Mouse (Mus musculus) hindbrain, embryonic 15.5 days (tissue): ENCODE data around the gene Zkscan2. TPM values are rescaled to one million over a fixed set of nuclear protein-coding genes. Genes with fewer than 3 reads are reported as not detected.

Source experiments
- ATAC-seq: fragments of 200-750 bp; cut with Nextera tagmentation; 2 replicates; pipeline ENCODE4 v1.8.0; 2017; ENCODE audit warnings: low read depth, moderate number of reproducible peaks, moderate TSS enrichment; ENCODE audit not compliant: low FRiP score
- H3K27ac ChIP-seq: fragments of 300-500 bp; sonication (generic); replicated peaks from 2 replicates; pipeline ENCODE4 v1.5.1; 2015; ENCODE audit warnings: mild to moderate bottlenecking, inconsistent platforms
- H3K27me3 ChIP-seq: fragments of 300-500 bp; sonication (generic); 2 replicates; pipeline ENCODE4 v1.6.1; 2015; ENCODE audit warnings: control low read depth, inconsistent platforms
- H3K36me3 ChIP-seq: fragments of 300-500 bp; sonication (generic); 2 replicates; pipeline ENCODE4 v1.6.1; 2015; ENCODE audit warnings: control low read depth, inconsistent platforms
- H3K4me1 ChIP-seq: fragments of 300-500 bp; sonication (generic); replicated peaks from 2 replicates; pipeline ENCODE4 v1.6.1; 2015; ENCODE audit warnings: control low read depth, inconsistent platforms
- H3K4me2 ChIP-seq: fragments of 300-500 bp; sonication (generic); 2 replicates; pipeline ENCODE4 v1.6.1; 2015; ENCODE audit warnings: moderate library complexity, mild to moderate bottlenecking, inconsistent platforms
- H3K4me3 ChIP-seq: fragments of 300-500 bp; sonication (generic); 2 replicates; pipeline ENCODE4 v1.5.1; 2015; ENCODE audit warnings: mild to moderate bottlenecking, inconsistent platforms
- H3K9ac ChIP-seq: fragments of 300-500 bp; sonication (generic); 2 replicates; pipeline ENCODE4 v1.6.1; 2015; ENCODE audit warnings: inconsistent platforms
- H3K9me3 ChIP-seq: fragments of 300-500 bp; sonication (generic); 2 replicates; pipeline ENCODE4 v1.6.1; 2016; ENCODE audit warnings: control low read depth, inconsistent platforms
- WGBS: fragments of 180-500 bp; shearing (Covaris S2); methylation state at CpG from one replicate; pipeline ENCODE4 v1.1.7; 2015; 5-methylcytosine and 5-hydroxymethylcytosine counted together
- polyA plus RNA-seq: library from polyadenylated mRNA; unstranded; fragments of >200 nt; fragmentation: Nextera tagmentation; extraction: Ambion mirVana; gene quantifications from 2 replicates; pipeline ENCODE4 v1.2.1, GENCODE M21; 2015

The Zkscan2 gene
- polyA plus RNA-seq, 1 experiment from 2014 or later, result 11.4 TPM

- Histone ChIP-seq H3K27me3 (no peaks in the 10 kb centered on the region), H3K9me3 (no peaks in the 10 kb centered on the region), H3K27ac (no peak within 1 kb of the TSS), H3K36me3 (no peaks in the 10 kb centered on the region), H3K9ac (no peak within 1 kb of the TSS), H3K4me3 (no peak within 1 kb of the TSS), H3K4me1 (no peaks in the 10 kb centered on the region), H3K4me2 (no peak within 1 kb of the TSS)
- ATAC-seq, result no peak
- WGBS, result 73% methylated on average over 9 of the region's 9 CpGs
These were observed 38.2 kb downstream of the Zkscan2 start, which contains the start of gene Aqp8 for GRCm38 (mm10) chr7:123462070-123462501. Aqp8 (plus strand) TSS chr7:123462291.

DNA sequence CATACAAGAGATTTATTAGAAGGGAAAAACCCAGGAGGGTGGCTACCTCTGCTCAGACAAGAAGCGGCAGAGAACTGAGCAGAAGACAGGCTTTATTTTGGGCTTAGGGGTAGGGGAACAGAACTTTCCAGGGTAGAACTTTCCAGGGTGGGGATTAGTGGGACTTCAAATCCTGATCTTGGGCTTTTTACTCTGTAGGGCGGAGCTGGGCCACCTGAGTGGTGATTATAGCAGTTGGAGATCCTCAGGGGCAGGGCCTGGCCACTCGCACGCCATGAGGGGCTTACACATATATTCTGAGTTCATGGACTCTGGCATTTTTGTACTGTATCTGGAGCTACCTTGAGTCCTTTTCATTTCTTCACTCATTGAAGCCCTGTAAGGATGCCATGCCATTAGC, 38.9 kb downstream of the Zkscan2 start:
- no peaks in the 10 kb centered on the region for H3K36me3 ChIP-seq
- H3K9ac ChIP-seq, result no peak overlapping the region
- no peaks in the 10 kb centered on the region for H3K9me3 ChIP-seq
- no peak overlapping the region for H3K27ac ChIP-seq
- no peak overlapping the region for H3K4me2 ChIP-seq
- H3K4me3 ChIP-seq, result no peak overlapping the region
- ATAC-seq, result no peak
- 88% methylated on average over 4 of the region's 4 CpGs for WGBS
- H3K27me3 ChIP-seq, result no peaks in the 10 kb centered on the region
- no peaks in the 10 kb centered on the region for H3K4me1 ChIP-seq

DNA sequence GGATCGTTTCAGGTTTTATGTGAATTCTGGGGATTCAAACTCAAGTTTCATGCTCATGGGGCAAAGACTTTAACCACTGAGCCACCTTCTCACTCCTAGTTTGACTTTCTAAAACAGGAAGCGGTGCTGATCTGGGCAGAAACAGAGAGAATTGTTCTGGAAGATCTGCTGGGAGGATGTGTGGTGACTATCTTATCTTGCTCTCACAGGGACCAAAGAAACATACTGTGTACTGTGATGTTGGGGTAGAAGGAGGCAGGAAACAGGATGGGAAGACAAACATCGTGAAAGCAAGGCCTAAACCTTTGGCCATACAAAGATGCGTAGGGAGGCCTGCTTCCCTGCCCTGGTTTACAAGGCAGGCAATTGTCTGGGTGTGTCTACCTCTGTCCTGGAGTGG, 41.0 kb downstream of the Zkscan2 start:
- H3K27ac ChIP-seq, result no peak overlapping the region
- no peak for ATAC-seq
- H3K9ac ChIP-seq, result no peak overlapping the region
- no peaks in the 10 kb centered on the region for H3K27me3 ChIP-seq
- no peaks in the 10 kb centered on the region for H3K9me3 ChIP-seq
- H3K36me3 ChIP-seq, result no peaks in the 10 kb centered on the region
- H3K4me3 ChIP-seq, result no peak overlapping the region
- H3K4me1 ChIP-seq, result no peaks in the 10 kb centered on the region
- 95% methylated on average over 4 of the region's 4 CpGs for WGBS
- H3K4me2 ChIP-seq, result no peak overlapping the region

DNA sequence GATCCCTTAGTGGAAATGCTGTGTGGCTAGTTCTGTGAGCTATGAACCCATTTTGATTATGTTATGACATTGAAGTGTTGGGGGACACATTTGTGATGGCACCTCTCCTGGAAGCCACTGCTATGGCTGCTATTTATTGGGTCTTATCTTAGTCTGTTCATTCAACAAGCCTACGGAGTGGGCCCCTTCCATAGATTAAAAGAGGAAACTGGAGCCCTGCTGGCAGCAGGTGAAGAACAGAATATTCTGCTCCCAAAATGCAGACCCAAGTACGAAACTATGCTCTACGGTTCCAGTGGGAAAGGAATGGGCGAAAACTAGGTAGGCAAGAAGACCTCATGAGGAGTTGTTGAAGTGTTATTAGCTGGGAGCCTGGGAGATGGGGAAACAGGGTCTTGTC, 41.9 kb downstream of the Zkscan2 start:
- no peak for ATAC-seq
- 92% methylated on average over 4 of the region's 4 CpGs for whole genome bisulfite sequencing
- H3K9me3 ChIP-seq, result no peaks in the 10 kb centered on the region
- no peak overlapping the region for H3K4me2 ChIP-seq
- H3K27me3 ChIP-seq, result no peaks in the 10 kb centered on the region
- H3K36me3 ChIP-seq, result no peaks in the 10 kb centered on the region
- no peak overlapping the region for H3K4me3 ChIP-seq
- no peak overlapping the region for H3K9ac ChIP-seq
- no peak overlapping the region for H3K27ac ChIP-seq
- H3K4me1 ChIP-seq, result no peaks in the 10 kb centered on the region

- no peak for ATAC-seq
- 96% methylated on average over 3 of the region's 3 CpGs for WGBS
These were observed 45.2 kb downstream of the Zkscan2 start for GRCm38 (mm10) chr7:123455088-123455487.

DNA sequence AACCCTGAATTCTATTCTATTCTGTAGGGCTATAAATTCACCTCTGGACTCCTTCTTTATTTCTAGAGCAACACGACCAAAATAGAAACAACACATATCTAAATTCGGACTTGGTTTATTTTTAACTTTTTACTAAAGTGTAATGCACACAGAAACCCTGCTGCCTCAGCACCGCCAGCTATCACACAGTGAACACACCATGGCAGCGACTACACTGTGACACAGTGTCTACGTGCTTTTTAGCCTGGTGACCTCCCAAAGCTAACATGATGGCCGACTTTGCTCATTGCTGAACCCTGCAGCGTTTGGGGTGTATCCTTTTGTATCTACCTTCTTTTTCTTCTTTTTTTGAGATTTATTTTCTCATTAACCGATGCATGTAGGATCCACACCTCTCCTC, 47.2 kb downstream of the Zkscan2 start:
- 90% methylated on average over 8 of the region's 8 CpGs for WGBS
- Histone ChIP-seq H3K27ac (no peak overlapping the region), H3K9ac (no peak overlapping the region), H3K4me1 (no peaks in the 10 kb centered on the region), H3K9me3 (no peaks in the 10 kb centered on the region), H3K36me3 (no peaks in the 10 kb centered on the region), H3K27me3 (no peaks in the 10 kb centered on the region), H3K4me2 (no peak overlapping the region), H3K4me3 (no peak overlapping the region)
- no peak for ATAC-seq

More at GRCm38 (mm10) chr7:123455088-123455487, 45.2 kb downstream of the Zkscan2 start:
- H3K27ac ChIP-seq, result no peak overlapping the region
- no peak overlapping the region for H3K9ac ChIP-seq
- H3K27me3 ChIP-seq, result no peaks in the 10 kb centered on the region
- H3K4me2 ChIP-seq, result no peak overlapping the region
- H3K9me3 ChIP-seq, result no peaks in the 10 kb centered on the region
- no peak overlapping the region for H3K4me3 ChIP-seq
- H3K4me1 ChIP-seq, result no peaks in the 10 kb centered on the region
- H3K36me3 ChIP-seq, result no peaks in the 10 kb centered on the region

- no peak overlapping the region for H3K4me3 ChIP-seq
- no peak overlapping the region for H3K4me2 ChIP-seq
- H3K27me3 ChIP-seq, result no peaks in the 10 kb centered on the region
- no peaks in the 10 kb centered on the region for H3K4me1 ChIP-seq
- H3K36me3 ChIP-seq, result no peaks in the 10 kb centered on the region
- no peak overlapping the region for H3K27ac ChIP-seq
- H3K9me3 ChIP-seq, result no peaks in the 10 kb centered on the region
- no peak overlapping the region for H3K9ac ChIP-seq
- ATAC-seq, result no peak
- WGBS, result 81% methylated on average over 6 of the region's 6 CpGs
These were observed 47.7 kb downstream of the Zkscan2 start for GRCm38 (mm10) chr7:123452551-123452950.

- no peaks in the 10 kb centered on the region for H3K4me1 ChIP-seq
- H3K4me2 ChIP-seq, result no peak overlapping the region
- H3K27me3 ChIP-seq, result no peaks in the 10 kb centered on the region
- H3K9ac ChIP-seq, result no peak overlapping the region
- no peak overlapping the region for H3K4me3 ChIP-seq
- WGBS, result 95% methylated on average over 2 of the region's 2 CpGs
- no peaks in the 10 kb centered on the region for H3K9me3 ChIP-seq
- ATAC-seq, result no peak
- H3K27ac ChIP-seq, result no peak overlapping the region
- H3K36me3 ChIP-seq, result no peaks in the 10 kb centered on the region
These were observed 49.7 kb downstream of the Zkscan2 start for GRCm38 (mm10) chr7:123450515-123450914.

DNA sequence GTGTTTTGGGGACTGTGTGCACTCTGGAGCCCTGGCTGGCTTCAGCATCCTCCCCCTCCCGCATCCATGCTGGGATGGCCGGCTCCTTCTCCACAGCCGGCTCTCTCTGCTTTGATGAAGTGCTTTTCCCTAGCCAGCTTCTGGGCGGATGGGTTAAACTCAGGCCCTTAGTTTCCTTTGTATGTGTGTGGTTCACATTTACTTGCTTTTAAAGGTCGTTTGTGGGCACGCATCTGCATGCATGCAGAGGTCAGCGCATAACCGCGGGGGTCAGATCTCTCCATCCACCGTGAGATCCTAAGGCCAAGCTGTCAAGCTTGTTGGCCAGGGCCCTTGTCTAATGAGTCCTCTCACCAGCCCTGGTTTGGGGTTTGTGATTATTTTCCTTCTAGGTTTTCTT, 50.6 kb downstream of the Zkscan2 start:
- 64% methylated on average over 10 of the region's 10 CpGs for WGBS
- H3K27me3 ChIP-seq, result no peaks in the 10 kb centered on the region
- H3K9me3 ChIP-seq, result no peaks in the 10 kb centered on the region
- H3K4me2 ChIP-seq, result no peak overlapping the region
- H3K9ac ChIP-seq, result no peak overlapping the region
- no peak overlapping the region for H3K4me3 ChIP-seq
- H3K27ac ChIP-seq, result no peak overlapping the region
- H3K4me1 ChIP-seq, result no peaks in the 10 kb centered on the region
- no peak for ATAC-seq
- H3K36me3 ChIP-seq, result no peaks in the 10 kb centered on the region

DNA sequence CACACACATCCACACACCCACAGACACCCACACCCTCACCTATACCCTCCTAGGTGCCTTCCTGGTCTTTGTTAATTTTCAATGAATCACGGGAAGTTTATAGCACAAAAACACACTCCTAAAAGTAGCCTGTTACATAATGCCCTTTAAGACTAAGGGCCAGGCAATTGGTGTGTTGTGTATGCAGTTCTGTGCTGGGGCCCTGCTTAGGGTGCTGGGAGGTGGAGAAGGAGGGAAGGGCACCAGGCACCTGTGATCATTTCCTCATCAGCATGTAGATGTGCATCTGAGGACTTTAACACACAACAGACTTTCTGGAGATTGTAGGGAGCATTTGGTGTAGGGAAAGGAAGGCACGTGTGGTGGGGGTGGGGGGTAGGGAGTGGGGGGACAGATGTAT, 51.5 kb downstream of the Zkscan2 start:
- H3K4me1 ChIP-seq, result no peaks in the 10 kb centered on the region
- no peak overlapping the region for H3K4me3 ChIP-seq
- H3K9me3 ChIP-seq, result no peaks in the 10 kb centered on the region
- no peak overlapping the region for H3K9ac ChIP-seq
- no peak for ATAC-seq
- no peaks in the 10 kb centered on the region for H3K36me3 ChIP-seq
- H3K27ac ChIP-seq, result no peak overlapping the region
- H3K27me3 ChIP-seq, result no peaks in the 10 kb centered on the region
- no peak overlapping the region for H3K4me2 ChIP-seq
- 93% methylated on average over 2 of the region's 2 CpGs for WGBS

- Histone ChIP-seq H3K27me3 (no peaks in the 10 kb centered on the region), H3K9ac (no peak overlapping the region), H3K9me3 (no peaks in the 10 kb centered on the region), H3K4me1 (no peaks in the 10 kb centered on the region), H3K27ac (no peak overlapping the region), H3K36me3 (no peaks in the 10 kb centered on the region), H3K4me3 (no peak overlapping the region), H3K4me2 (no peak overlapping the region)
- no peak for ATAC-seq
- 77% methylated on average over 1 of the region's 1 CpGs for WGBS
These were observed 58.2 kb downstream of the Zkscan2 start for GRCm38 (mm10) chr7:123442079-123442478.

- no peaks in the 10 kb centered on the region for H3K27me3 ChIP-seq
- no peaks in the 10 kb centered on the region for H3K9me3 ChIP-seq
- 73% methylated on average over 4 of the region's 4 CpGs for whole genome bisulfite sequencing
- no peak overlapping the region for H3K4me2 ChIP-seq
- no peaks in the 10 kb centered on the region for H3K4me1 ChIP-seq
- no peak for ATAC-seq
- H3K36me3 ChIP-seq, result peaks cover 33% of the 10 kb centered on the region
- H3K27ac ChIP-seq, result no peak overlapping the region
- no peak overlapping the region for H3K4me3 ChIP-seq
- H3K9ac ChIP-seq, result no peak overlapping the region
These were observed 69.0 kb downstream of the Zkscan2 start for GRCm38 (mm10) chr7:123431206-123431605.

DNA sequence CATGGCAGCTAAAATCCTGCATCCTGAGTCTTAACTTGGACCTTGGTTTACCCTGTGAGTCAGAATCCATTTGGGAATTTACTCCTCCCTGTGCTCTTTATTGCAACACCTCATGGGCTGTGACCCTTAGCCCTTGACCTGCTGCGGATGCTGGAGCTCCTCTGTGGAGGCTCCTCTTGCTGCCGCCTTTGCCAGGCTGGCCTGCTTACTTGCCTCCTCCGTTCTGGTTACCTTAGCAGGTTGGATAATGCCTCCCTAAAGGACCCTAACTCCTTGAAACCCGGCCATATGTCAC, 69.9 kb downstream of the Zkscan2 start:
- no peaks in the 10 kb centered on the region for H3K27me3 ChIP-seq
- H3K27ac ChIP-seq, result no peak overlapping the region
- ATAC-seq, result no peak
- no peaks in the 10 kb centered on the region for H3K9me3 ChIP-seq
- no peak overlapping the region for H3K9ac ChIP-seq
- H3K4me3 ChIP-seq, result no peak overlapping the region
- WGBS, result 90% methylated on average over 4 of the region's 4 CpGs
- no peak overlapping the region for H3K4me2 ChIP-seq
- no peaks in the 10 kb centered on the region for H3K4me1 ChIP-seq
- H3K36me3 ChIP-seq, result peaks cover 33% of the 10 kb centered on the region
